Mouse (Mus musculus): ENCODE results near the gene Dus3l.

The Dus3l gene

DNA sequence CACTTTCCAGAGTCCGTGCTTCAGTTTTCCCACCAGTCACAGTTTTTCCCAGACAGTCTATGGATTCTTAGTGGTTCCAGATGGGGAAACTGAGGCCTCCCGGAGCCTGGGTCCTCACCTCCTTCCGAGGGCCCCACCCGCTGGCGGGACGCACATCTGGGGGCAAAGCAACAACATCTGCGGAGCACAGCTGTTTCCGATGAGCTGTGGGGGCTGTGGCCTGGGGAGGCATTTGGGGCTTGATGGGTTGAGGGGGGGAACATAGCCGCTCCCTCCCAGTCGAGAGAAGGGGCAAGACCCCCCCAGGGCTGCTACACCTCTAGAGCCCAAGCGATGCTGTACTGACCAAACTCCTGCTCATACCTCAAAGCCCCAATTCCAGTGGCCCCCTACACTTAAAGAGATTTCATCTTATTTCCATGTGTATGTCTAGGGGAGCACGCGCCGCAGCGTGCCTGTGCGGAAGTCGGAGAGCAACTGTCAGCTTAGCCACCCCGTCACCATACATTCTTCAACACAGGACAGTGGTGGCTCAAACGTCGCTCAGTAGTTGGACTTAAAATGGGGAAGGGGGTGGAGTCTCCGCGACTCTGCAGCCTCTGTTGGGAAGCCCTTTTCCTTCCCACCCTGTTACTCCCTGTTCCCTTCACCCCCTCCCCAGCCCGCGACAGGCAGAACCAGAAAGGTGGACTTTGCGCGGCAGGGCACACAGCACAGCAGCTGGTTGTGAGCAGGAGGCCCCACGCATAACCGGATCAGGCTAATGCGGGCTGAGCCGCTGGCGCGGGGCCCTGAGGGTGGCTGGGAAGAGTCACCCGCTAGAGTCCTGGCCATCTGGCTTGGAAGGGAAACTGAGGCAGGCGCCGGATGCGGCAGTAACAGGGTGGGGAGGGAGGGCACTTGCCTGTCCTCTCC, 10.0 kb upstream of the Dus3l start:
- no peak for DNase-seq (ENCODE audit: low read depth)

DNA sequence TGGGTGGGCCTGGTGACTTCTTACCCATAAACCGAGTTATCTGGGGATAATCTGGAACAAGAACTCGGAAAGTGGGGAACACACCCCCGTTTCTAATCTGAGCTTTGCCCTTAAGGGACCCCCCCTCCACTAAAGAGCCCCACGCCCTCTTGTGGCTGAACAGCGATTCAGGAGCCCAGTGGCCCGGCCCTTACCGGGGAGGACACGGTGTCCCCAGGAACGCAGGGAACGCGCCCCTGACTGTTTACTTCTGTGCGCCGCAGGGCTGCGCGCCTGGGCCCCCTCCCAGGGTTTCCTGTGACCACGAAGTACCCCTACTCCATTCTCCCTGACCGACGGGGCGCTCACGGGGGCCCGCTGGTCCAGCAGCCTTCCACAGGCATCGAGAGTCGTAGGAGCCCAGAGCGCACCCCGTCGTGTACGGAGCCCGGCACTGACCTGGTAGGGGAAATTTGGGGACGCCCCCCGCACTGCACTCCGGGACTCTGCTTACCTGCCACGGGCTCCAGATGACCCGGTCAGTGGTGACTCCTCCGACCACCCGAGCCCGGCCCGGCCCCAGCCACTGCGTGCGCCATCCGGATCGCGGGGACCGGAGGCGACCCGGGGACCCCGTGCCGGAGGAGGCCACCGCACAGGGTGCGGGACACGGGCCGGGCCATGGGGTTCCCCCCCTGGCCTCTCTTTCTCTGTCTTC, 7.7 kb upstream of the Dus3l start:
- no peak for DNase-seq (ENCODE audit: low read depth)

DNA sequence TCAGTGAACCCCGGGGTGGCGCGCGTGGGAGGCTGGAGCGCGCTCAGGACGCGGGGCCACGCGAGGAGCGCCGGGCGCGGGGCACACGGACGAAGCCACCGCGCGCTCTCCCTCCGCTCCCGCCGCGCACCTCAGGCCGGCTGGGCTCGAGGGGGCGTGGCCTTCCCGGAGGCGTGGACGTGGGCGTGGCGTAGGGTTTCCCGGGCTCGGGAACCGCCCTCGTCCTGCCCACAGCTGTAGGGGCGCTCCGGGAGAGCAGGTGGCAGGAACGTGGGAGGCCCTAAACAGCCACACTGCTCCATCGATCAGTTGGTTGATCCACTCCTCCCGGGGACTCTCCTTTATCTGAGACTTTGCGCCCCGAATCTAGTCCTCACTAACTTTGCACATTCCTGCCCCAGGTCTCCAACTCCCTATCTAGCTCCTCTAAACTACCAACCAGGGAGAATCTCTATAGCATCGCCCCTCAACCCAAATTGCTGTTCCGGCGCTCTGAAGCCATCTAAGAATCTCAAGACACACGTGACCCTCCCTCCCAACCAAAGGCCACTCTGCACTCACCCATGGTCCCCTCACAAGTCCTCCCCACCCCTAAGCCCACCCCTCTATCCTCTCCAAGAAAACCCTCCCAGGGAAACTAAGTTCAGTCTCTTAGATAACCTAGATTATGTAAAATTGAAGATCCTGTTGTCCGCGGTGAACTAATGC, 7.0 kb upstream of the Dus3l start, which contains the start of gene Nrtn:
Gene Nrtn (minus strand): TSS at position 115 of the 708 bp plus-strand sequence.
- no peak for DNase-seq (ENCODE audit: low read depth)

DNA sequence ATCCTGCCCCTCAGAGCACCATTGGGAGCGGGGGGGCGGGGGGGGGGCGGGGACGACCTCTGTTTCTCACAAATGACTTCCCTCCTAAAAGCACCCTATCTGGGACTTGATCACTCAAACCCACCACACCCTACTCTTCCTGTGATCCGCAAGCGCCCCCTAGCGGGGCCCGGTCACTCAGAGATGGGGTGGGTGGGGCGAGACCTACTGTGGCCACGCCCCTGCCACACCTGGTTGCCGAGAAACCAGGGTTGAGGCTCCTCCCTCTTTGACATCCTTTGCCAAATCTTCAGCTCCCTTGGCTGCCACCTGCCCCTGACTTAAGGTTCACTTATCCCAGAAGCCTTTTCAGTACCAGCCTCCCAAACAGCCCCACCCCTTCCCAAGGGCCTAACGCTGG, 6.4 kb upstream of the Dus3l start:
- peak; percentile 43 for DNase-seq (ENCODE audit: low read depth)

DNA sequence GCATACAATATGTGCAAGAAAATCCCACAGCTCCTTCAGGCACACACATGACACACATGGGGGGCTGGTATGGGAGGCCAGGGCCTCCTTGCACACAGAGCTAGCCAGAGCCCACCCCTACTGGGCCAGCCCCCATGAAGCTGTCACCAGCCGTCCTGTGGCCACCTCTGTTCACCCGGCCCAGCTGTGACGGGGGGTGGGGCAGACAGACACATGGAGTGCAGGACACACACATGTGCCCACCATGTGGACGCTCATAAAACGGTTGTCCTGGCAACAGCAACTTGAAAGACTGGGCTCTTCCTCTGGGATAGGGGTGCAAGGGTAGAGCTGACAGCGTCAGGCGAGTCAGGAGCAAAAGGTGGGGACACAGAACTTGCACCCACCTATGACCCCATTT, 5.3 kb upstream of the Dus3l start:
- DNase-seq (ENCODE audit: low read depth), result no peak

DNA sequence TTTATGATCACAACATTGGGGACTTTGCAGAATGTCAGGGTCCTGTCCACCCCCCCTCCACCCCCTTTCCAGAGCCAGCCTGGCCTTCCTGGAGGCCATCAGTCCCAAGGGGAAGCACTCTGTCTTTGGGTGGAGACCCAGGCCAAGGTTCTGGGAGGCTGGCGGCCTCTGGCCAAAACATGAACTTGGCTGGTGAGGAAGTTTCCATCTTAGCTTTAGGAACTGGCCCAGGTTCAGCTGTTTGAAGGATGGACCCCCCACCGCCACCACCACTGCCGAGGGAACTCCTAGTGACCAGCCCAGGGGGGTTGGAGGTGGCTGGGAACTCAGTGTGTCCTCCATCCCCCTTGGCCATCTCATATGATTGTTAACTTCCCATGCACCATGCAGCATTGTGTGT, 3.5 kb upstream of the Dus3l start:
- DNase-seq (ENCODE audit: low read depth), result no peak

DNA sequence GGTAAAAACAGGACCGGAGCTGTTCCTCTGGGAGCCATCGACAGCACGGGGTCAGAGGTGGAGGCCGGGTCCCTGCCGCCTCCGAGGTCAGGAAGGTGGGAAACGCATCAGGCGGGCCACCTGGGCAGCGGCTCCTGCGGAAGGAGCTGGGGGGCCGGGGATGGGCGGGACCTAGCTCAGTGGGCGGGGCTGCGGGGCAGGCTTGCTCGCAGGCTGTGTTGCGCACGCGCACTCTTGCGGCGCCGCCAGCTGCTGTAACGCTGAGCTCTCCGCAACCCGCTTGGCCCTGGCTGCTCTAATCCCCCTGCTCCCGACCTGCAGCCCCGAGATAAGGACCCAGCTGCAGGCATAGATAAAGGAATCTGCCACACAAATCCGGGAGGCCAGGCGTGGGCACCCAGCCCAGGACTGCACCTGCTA, 2.6 kb upstream of the Dus3l start:
- DNase-seq (ENCODE audit: low read depth), result peak; percentile 90

DNA sequence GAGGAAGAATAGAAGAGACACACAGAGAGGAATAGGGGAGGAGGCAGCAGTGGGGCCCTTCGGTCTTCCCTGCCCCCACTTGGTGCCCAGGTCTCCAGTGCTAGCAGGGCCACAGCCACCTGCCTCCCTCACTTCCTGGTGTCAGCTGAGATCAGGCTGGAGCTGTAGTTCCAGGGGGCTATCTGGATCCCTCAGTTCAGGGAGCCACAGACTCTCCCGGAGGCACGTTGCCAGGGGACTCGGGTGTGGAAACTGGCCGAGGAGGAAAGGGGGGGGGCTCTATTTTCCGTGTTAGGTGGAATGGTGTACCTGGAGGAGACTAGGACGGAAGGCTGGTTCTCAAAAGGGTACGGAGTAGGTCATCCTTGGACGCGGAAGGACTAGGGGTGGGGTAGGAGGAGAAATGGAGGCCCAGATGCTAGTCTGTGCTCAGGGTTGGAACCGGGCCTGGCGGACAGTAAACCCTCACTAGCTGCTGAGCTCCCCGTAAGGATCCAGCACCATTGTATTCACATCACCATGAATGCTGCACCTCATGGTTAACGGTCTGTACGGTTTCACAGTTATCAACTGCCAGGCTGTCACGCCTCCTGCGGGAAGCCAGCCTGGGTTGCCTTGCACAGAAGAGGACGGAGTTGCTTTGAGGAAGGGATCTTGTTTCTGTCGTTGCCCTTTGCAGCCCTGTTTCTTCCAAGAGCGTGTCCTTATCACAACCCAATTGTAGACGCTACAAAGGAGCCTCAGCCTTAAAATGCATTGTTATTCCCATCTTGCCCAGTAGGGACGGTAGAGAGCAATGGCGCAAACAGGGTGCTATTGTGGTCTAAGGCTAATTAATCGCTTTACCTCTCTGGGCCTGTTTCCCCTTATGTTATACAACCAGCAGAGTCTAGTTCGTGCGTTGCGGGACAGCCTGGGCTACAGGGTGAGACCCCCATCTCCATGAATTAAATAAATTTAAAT, 1.5 kb upstream of the Dus3l start:
- peak; percentile 80 for DNase-seq (ENCODE audit: low read depth)

DNA sequence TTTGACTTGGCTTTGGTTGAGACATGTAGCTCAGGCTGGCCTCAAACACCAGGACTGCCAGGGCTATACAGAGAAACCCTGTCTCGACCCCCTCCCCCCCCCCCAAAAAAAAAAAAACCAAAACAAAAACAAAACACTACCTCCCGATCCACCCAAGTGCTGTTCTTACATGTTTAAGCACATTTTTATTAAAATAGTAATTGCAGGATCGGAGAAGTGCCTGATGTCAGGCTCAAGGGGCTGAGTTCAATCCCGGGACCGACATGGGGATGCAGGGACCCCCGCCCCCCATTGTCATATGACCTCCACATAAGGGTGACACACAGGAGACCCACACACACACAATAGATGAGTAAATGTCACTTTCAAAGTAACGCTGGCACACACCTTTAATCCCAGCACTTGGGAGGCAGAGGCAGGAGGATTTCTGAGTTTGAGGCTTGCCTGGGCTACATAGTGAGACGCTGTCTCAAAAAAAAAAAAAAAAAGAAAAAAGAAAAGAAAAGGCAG, 761 bp upstream of the Dus3l start:
- no peak for DNase-seq (ENCODE audit: low read depth)

DNA sequence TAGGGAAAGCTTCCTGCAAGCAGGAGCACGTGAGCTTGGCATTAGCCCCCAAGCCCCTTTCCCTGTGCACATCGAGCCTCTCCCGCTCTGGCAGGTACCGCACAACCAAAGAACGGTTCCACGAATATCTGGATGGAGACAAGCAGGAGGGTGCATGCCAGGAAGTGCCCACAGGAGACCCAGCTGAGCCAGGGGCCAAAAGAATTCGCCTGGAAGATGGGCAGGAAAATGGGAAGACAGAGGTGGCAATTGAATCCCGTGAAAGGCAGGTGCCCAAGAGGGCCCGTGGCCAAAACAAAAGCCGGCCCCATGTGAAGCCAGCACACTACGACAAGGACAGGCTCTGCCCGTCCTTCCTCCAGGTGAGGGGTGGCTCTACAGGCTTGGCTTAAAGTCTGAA, 874 bp downstream of the Dus3l start:
- no peak for DNase-seq (ENCODE audit: low read depth)

DNA sequence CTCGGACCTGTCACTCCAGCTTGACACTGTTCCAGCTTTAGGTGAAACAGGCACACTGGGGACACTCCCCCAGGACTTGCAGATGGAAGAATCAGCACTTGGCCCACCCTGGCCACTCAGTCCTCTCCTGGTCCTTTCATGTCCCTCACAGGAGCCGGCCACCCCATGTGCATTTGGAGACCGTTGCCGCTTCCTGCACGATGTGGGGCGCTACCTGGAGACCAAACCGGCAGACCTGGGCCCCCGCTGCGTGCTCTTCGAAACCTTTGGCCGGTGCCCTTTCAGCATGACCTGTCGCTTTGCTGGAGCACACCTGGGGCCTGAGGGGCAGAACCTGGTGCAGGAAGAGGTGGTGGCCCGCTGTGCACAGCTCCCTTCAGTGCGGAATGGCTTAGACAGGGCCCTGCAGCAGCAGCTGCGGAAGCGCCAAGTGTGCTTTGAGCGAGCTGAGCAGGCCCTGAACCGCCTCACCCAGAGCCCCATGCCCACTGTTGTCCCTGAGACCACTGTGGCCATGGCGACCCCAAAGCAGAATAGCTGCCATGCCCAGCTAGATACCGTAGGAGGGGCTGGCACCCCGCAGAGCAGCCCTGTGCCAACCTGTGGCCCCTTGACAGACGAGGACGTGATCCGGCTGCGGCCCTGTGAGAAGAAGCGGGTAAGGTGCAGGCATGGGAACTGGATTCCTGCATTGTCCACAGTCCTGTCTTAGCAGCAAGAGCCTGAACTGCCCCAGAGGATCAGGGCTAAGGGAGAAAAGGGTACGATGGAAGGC, 2.3 kb downstream of the Dus3l start:
- DNase-seq (ENCODE audit: low read depth), result no peak

DNA sequence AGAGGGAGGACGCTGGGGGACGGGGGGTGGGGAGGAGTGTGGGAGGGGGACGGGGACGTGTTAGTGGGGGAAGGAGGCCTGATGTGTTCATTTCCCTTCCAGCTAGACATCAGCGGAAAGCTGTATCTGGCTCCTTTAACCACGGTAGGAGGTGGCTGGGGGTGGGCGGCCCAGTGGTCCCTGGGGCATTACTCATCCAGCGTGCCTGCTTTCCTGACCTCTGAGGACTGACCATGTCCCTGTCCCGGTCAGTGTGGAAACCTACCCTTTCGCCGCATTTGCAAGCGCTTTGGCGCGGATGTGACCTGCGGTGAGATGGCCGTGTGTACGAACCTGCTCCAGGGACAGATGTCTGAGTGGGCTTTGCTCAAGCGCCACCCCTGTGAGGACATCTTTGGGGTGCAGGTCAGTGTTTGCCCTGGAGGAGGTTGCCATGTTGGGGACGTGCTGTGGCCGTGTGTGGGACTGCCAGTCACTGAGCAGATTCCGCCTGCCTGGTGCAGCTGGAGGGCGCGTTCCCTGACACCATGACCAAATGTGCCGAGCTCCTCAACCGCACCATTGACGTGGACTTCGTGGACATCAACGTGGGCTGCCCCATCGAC, 3.1 kb downstream of the Dus3l start:
- DNase-seq (ENCODE audit: low read depth), result no peak

DNA sequence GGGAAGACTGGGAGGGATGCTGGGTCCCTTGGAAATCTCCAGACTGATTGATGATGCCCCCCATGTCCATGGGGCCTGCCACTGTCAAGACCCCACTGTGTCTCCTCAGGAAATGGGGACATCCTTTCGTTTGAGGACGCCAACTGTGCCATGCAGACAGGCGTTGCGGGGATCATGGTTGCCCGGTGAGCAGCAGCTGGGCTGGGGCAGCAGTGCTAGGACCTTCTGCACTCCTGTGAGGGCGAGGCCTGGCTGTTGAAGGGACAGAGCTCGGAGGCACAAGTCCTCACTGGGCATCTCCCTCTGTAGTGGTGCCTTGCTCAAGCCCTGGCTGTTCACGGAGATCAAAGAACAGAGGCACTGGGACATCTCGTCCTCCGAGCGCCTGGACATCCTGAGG, 4.4 kb downstream of the Dus3l start:
- no peak for DNase-seq (ENCODE audit: low read depth)

DNA sequence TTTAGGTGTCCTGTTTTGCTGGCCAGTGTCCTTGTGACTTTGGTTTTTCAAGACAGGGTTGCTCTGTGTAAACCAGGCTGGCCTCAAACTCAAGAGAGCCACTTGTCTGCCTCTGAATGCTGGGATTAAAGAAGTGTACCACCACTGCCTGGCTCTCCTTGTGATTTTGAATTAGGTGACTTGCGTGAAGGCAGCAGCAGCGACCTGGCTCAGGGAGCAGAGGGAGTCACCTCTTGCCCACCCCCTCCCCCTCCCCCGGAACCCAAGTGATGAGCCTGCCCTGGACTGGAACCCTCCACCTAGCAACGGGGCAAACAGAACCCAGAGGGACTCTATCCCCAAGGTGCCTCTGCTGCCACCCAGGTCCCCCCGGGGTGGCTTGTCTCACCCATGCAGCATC, 5.4 kb downstream of the Dus3l start, which contains the start of gene Prr22:
Gene Prr22 (plus strand): TSS at position 301 of the 400 bp plus-strand sequence.
- no peak for DNase-seq (ENCODE audit: low read depth)

DNA sequence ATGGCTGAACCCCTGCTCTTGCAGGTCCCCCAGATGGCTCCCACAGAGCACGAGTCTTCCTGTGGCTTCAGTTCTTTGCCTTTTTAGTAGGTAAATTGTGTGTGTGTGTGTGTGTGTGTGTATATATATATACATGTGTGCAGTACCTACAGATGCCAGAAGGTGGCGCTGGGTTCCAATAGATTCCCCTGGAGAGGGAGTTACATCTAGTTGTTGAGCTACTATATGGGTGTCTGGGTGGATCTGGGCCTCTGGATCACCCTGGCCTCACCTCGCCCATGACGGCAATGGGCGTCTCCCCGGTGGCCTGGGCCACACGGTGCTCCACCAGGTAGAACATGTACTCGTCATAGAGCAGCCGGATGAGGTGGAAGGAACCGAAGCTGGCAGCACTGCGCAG, 13.0 kb downstream of the Dus3l start:
- no peak for DNase-seq (ENCODE audit: low read depth)

DNA sequence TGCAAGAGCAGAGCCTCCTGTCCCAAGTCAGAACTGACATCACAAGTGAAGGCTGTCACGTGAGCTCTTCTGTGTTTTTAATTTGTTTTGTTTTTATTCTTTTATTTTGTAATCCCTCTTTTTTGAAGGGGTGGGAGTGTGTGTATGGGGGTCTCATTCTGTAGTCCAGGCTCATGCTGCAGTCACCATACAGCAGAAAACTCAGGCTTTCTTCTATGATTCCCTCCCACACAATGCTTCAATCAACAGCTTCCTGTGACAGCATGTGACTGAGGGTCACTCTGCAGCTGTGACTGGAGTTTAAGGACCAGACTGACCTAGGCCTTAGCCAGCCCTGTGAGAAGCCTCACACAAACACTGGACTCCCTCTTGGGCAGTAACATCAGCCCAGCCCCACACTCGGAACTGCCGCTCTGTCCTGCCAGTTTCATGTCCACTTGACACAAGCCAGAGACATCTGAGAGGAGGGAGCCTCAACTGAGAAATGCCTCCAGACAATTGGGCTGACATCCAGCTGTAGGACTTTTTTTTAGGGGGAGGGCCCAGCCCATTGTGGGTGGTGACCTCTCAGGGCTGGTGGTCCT, 14.3 kb downstream of the Dus3l start:
- no peak for DNase-seq (ENCODE audit: low read depth)

DNA sequence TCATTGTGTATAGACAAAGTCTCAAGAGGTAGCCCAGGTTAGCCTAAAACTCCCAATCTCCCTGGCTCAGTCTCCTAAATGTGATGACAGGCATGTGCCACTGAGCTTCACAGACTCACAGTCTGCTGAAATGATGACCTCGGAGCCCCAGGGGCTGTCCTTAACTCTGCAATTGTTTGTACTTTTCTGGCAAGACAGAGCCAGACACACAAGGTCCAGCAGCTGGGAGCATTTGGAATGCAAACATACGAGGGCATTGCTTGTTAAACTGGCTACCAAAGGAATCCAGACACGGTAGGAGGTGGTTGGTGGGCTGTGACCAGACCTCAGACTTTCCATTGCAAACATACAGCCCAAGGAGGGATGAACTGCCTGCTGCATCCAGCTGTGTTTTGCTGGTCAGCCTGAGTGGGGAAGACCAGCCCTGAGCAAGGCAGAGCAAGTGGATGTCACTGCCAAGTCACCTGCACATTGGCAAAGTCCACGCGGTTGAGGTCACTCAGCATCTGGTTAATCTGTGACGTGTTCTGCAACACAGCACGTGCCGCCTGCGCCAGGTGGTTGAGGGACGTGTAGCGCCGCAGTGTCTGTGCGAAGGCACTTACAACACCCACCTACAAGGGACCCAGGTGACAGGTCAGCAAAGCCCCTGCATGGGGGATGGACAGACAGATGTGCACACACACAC, 15.9 kb downstream of the Dus3l start:
- no peak for DNase-seq (ENCODE audit: low read depth)

DNA sequence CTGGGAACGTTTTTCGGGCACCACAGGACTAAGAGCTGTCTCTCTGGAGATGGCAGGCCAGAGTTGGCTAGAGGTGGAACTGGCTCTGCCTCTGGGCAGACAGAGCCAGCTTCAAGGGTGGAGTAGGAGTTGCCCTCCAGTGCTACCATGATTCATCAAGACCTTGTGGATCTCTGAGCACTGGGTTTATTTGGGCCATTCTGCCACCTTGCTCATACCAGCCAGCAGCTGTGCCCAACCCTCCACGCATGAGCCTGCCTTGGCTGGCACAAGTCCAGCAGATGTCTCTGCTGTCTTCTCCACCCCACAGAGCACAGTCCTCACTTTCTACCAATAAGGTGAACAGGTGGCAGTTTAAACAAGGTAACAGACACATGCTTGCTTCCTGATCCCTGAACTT, 24.3 kb downstream of the Dus3l start:
- DNase-seq (ENCODE audit: low read depth), result no peak

DNA sequence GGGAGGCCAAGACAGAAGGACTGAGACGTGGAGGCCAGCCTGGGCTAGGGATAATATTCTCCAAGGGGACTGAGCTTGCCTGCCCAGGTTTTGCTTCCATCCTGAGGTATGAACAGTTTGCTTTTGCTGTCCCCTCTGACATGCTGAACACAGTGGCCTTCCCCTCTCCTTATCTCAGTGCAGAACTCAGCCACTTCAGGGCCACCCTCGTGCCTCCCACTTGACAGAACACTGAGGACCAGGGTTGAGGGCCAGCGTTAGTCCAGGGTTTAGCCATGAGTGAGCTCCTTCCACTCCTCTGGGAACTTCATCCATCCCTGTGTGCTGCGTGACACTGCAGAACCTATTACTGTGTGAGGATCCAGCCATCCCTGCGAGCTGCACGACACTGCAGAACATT, 24.7 kb downstream of the Dus3l start:
- DNase-seq (ENCODE audit: low read depth), result no peak
